Mouse (Mus musculus) brain, embryonic 14.5 days (tissue): ENCODE results near the gene Carmil1.

Experiments
- CTCF ChIP-seq: fragments of 200-500 bp; IDR thresholded peaks from 2 replicates; pipeline ENCODE4 v1.5.1; 2012; ENCODE audit warnings: inconsistent platforms, mild to moderate bottlenecking, moderate library complexity, borderline replicate concordance; ENCODE audit not compliant: insufficient read depth, insufficient read length; ENCODE audit errors: extremely low read depth
- POLR2A ChIP-seq: fragments of 200-500 bp; IDR thresholded peaks from 2 replicates; pipeline ENCODE4 v1.6.1; 2012; ENCODE audit warnings: mild to moderate bottlenecking, inconsistent platforms, borderline replicate concordance; ENCODE audit not compliant: poor library complexity, insufficient read depth, insufficient read length, severe bottlenecking; ENCODE audit errors: extremely low read depth

DNA sequence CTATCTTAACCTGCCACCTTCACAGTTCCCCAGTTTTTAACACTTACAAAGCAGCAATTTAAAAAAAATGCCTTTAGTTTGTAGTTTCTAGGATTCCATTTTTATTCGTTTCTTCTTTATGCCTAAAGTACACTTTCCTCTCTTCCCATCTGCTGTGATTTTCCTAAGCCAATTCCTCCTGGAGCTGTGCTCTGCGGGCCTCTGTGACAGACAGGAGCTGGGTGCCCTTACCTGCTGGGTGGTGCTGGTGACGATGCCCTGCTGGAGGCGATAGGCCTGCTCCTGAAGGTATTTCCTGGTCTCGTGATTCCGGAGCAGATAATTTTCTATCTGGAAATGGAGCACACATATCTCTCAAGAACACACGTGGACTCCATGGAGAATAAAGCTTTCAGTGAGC lies 198.9 kb downstream of the Carmil1 start:
- TF ChIP-seq POLR2A: no peak
- no peak for TF ChIP-seq CTCF
